ENCODE assay signal across 17 mouse cellular contexts in genomic region chr14:118510793-118511192, GRCm38 (mm10).
"Had no signal": no experiment of that assay in that cellular context is flagged by ENCODE, and none has a peak within 500 bp of the region (broad histone marks: within the 10 kb centered on the region; RNA-seq: fewer than 3 reads in every experiment).

No protein-coding gene starts in this region.

- H3K4me3 ChIP-seq: layer of hippocampus, adult 2 months; liver, embryonic 13.5 days; midbrain, embryonic 12.5 days; myocyte; neural tube, embryonic 13.5 days; stomach, embryonic 15.5 days had no signal

- H3K9ac ChIP-seq: liver, embryonic 13.5 days; midbrain, embryonic 12.5 days; neural tube, embryonic 13.5 days; stomach, embryonic 15.5 days had no signal

- DNase-seq: kidney, adult 2 months; liver, embryonic 13.5 days; lung, adult 2 months; lung, postnatal 14 days; lung, postnatal 4 days; right cerebral cortex, postnatal 25 days; spleen, adult 18-20 months; thymus, adult 2 months; thymus, postnatal 14 days; thymus, postnatal 4 days had no signal

- H3K4me2 ChIP-seq: liver, embryonic 13.5 days; midbrain, embryonic 12.5 days; neural tube, embryonic 13.5 days; stomach, embryonic 15.5 days had no signal

- ATAC-seq: midbrain, embryonic 16.5 days had no signal

- H3K9me3 ChIP-seq: liver, embryonic 13.5 days; midbrain, embryonic 12.5 days; neural tube, embryonic 13.5 days; stomach, embryonic 15.5 days had no signal

- H3K27me3 ChIP-seq: liver, embryonic 13.5 days; neural tube, embryonic 13.5 days; stomach, embryonic 15.5 days had no signal

- H3K27ac ChIP-seq: kidney, postnatal 0 days; layer of hippocampus, adult 2 months; liver, embryonic 13.5 days; midbrain, embryonic 12.5 days; neural tube, embryonic 13.5 days; stomach, embryonic 15.5 days had no signal

- H3K36me3 ChIP-seq: liver, embryonic 13.5 days; midbrain, embryonic 12.5 days; neural tube, embryonic 13.5 days; stomach, embryonic 15.5 days had no signal

- H3K4me1 ChIP-seq: liver, embryonic 13.5 days had no signal
